Mouse (Mus musculus) stomach, embryonic 16.5 days (tissue): ENCODE data around the gene Sept9. TPM values are rescaled to one million over a fixed set of nuclear protein-coding genes. Genes with fewer than 3 reads are reported as not detected.
A peak's percentile ranks its signal among the peaks of the same experiment; 100 is the strongest.

Experiments used
- ATAC-seq: fragments of 200-750 bp; cut with Nextera tagmentation; 2 replicates; pipeline ENCODE4 v1.8.0; 2017; ENCODE audit warnings: moderate number of reproducible peaks, moderate TSS enrichment; ENCODE audit not compliant: insufficient read depth, low FRiP score
- H3K27ac ChIP-seq: fragments of 300-500 bp; sonication (generic); 2 replicates; pipeline ENCODE4 v1.5.1; 2014; ENCODE audit warnings: low read length
- H3K27me3 ChIP-seq: fragments of 300-500 bp; sonication (generic); 2 replicates; pipeline ENCODE4 v1.6.1; 2014; ENCODE audit warnings: low read length, control low read depth, mixed read lengths; ENCODE audit not compliant: control insufficient read depth, insufficient read depth
- H3K36me3 ChIP-seq: fragments of 300-500 bp; sonication (generic); 2 replicates; pipeline ENCODE4 v1.6.1; 2014; ENCODE audit warnings: low read length; ENCODE audit not compliant: control insufficient read depth, insufficient read depth
- H3K4me1 ChIP-seq: fragments of 300-500 bp; sonication (generic); 2 replicates; pipeline ENCODE4 v1.6.1; 2014; ENCODE audit warnings: low read length, control low read depth, mixed read lengths; ENCODE audit not compliant: control insufficient read depth, insufficient read depth
- H3K4me2 ChIP-seq: fragments of 300-500 bp; sonication (generic); 2 replicates; pipeline ENCODE4 v1.6.1; 2014; ENCODE audit warnings: low read depth, low read length, mixed read lengths
- H3K4me3 ChIP-seq: fragments of 300-500 bp; sonication (generic); replicated peaks from 2 replicates; pipeline ENCODE4 v1.5.1; 2014; ENCODE audit warnings: mild to moderate bottlenecking, low read length
- H3K9ac ChIP-seq: fragments of 300-500 bp; sonication (generic); 2 replicates; pipeline ENCODE4 v1.6.1; 2014; ENCODE audit warnings: low read length
- H3K9me3 ChIP-seq: fragments of 300-500 bp; sonication (generic); replicated peaks from 2 replicates; pipeline ENCODE4 v1.6.1; 2016; ENCODE audit warnings: low read length, control low read depth; ENCODE audit not compliant: control insufficient read depth
- WGBS: fragments of 180-500 bp; shearing (Covaris S2); extraction: QIAGEN DNeasy Blood & Tissue Kit; methylation state at CpG from one replicate; pipeline ENCODE4 v1.1.7; 2014; 5-methylcytosine and 5-hydroxymethylcytosine counted together
- polyA plus RNA-seq: library from polyadenylated mRNA; unstranded; fragments of >200 nt; fragmentation: Nextera tagmentation; extraction: Ambion mirVana; gene quantifications from 2 replicates; pipeline ENCODE4 v1.2.1, GENCODE M21; 2015

The Sept9 gene
- polyA plus RNA-seq, 1 experiment from 2014 or later: 105 TPM

DNA sequence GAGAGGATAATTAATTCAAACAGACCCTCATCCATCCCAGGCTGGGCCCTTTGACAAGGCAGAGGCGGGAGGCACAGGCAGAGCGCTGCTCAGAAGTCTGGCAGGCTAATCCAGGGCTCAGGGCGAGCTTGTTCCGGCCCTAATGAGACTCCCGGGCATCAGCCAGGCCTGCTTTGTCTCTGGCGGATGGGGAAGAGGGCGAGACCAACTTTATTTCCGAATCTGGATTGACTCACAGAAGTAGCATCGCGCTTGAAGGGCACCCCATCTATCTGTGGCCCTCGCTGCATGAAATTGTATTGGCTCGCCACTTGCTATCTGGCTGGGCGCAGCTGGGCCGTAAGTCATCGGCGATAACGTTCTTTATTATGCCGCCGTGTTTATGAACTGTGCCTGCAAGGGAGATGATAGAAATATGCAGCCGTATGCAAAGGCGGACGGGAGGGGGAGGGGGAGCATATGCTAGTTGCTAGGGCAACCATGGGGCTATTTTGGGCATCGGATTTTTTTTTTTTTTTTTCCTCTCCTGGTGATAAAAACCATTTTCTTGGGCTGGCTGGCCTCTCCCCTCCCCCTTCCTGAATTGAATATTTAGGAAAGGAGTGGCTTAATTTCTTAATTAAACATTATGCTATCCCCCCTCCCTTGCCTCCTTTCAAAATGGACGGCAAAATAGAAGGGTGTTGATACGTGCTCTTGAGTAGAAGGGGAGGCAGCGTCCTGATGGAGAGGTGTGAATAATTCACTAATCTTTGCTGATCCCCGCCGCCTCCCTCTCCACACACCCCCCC is 208.4 kb downstream of the Sept9 start:
- peak; percentile 73; the same call in 1 of the 2 replicates for ATAC-seq
- Histone ChIP-seq H3K9ac (peak overlapping the region; percentile 54), H3K27me3 (peaks cover 14% of the 10 kb centered on the region; the same call in 1 of the 2 replicates), H3K4me2 (peak overlapping the region; percentile 55), H3K36me3 (no peaks in the 10 kb centered on the region), H3K4me1 (peaks cover 13% of the 10 kb centered on the region), H3K4me3 (peak overlapping the region; percentile 28), H3K9me3 (no peaks in the 10 kb centered on the region), H3K27ac (peak overlapping the region; percentile 40)
- WGBS: 1% methylated on average over 28 of the region's 28 CpGs

DNA sequence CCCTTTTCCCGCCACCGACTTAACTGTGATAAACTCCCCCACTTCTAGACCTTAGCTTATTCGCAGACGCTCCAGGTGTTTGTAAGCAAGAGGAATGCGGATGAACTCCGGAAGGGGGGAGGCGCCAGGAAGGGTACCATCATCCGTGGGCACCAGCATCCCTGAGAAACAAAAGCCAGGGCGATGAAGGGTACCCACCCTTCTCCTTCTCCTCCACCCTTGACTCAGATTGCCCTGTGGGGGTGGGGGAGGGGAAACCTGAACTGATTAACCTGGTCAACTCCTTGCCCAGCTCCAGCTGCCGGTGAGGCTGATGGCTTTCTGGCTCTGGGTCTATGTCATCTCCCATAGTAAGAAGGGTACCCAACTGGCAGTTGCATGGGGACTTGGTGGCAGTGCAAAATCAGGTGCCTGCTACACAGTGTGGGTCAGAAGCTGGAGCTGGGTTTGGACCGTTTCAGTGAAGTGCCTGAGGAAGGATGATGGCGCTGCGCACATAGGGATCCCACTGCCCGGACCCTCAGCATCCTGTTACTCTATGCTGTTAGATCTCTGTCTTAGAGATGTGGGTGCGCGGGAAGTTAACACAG is 209.1 kb downstream of the Sept9 start:
- Histone ChIP-seq H3K4me2 (peak overlapping the region; percentile 55), H3K9me3 (no peaks in the 10 kb centered on the region), H3K9ac (no peak overlapping the region), H3K36me3 (no peaks in the 10 kb centered on the region), H3K27me3 (peaks cover 19% of the 10 kb centered on the region; the same call in 1 of the 2 replicates), H3K4me1 (peaks cover 13% of the 10 kb centered on the region), H3K27ac (no peak overlapping the region), H3K4me3 (0 out of 2 replicates have a peak overlapping the region, but pooled peaks have one; percentile 28)
- 7% methylated on average over 16 of the region's 16 CpGs for WGBS
- no peak for ATAC-seq

DNA sequence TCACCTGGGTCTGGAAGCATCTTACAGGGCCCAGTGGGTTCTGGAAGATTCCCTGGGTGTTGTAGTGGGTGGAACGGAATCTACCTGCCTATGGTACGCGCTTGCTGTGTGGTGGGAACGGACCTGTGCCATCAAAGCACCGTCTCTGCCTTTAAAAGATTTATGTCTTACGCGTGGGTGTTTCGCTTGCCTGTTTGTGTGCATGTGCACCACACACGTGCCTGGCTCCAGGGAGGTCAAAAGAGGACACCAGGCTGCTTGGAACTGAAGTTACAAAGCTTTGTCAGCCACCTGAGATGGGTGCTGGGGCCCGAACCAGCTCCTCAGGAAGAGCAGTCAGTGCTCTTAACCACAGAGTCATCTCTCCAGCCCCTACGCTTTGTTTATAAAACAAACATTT is 209.9 kb downstream of the Sept9 start:
- H3K36me3 ChIP-seq: no peaks in the 10 kb centered on the region
- no peak overlapping the region for H3K4me2 ChIP-seq
- no peak overlapping the region for H3K27ac ChIP-seq
- H3K4me1 ChIP-seq: peaks cover 14% of the 10 kb centered on the region
- peaks cover 25% of the 10 kb centered on the region for H3K27me3 ChIP-seq
- H3K9me3 ChIP-seq: no peaks in the 10 kb centered on the region
- no peak for ATAC-seq
- H3K9ac ChIP-seq: no peak overlapping the region
- 53% methylated on average over 11 of the region's 11 CpGs for WGBS
- no peak overlapping the region for H3K4me3 ChIP-seq

DNA sequence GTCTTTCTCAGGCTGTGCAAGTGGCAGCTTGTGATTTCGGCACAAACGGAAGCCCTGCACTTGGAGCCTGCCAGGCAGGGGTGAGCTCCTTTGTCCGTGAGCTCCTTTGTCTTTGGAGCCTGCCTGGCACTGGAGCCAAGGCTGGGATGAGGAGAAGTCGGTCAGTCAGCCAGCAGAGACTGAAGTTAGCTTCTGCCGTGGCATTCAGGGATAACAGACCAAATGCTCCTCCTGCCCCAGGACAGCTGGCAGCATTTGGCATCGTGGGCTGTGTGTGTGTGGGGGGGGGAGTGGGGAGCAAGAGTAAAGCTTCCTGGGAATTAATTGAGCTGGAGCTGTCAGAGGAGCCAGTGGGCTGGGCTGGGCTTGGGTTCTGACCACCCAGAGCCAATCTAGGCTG is 210.6 kb downstream of the Sept9 start:
- H3K27me3 ChIP-seq: peaks cover 32% of the 10 kb centered on the region
- H3K36me3 ChIP-seq: no peaks in the 10 kb centered on the region
- H3K27ac ChIP-seq: no peak overlapping the region
- peaks cover 20% of the 10 kb centered on the region for H3K4me1 ChIP-seq
- H3K4me2 ChIP-seq: no peak overlapping the region
- H3K9me3 ChIP-seq: no peaks in the 10 kb centered on the region
- H3K4me3 ChIP-seq: no peak overlapping the region
- ATAC-seq: no peak
- 20% methylated on average over 6 of the region's 6 CpGs for WGBS
- peak overlapping the region; percentile 26; the same call in 1 of the 2 replicates for H3K9ac ChIP-seq

DNA sequence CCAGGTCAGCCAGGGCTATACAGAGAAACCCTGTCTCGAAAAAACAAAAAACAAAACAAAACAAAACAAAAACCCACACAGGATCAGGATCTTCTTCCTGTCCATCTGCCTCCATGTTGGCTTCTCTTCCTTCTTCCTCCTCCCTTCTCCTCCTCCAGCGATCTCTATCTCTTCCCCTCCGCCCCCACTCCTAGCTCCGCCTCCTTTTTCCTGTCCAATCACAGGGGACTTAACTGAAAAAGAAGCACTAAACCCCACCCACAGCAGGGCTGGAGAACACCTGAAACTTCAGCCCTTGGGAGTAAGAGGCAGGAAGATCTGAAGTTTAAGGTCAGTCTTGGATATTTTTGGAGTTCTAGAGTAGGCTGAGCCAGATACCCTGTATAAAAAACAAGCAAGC is 212.2 kb downstream of the Sept9 start:
- no peak for ATAC-seq
- Histone ChIP-seq H3K9me3 (no peaks in the 10 kb centered on the region), H3K27me3 (peaks cover 43% of the 10 kb centered on the region), H3K4me2 (no peak overlapping the region), H3K36me3 (no peaks in the 10 kb centered on the region), H3K27ac (no peak overlapping the region), H3K9ac (no peak overlapping the region), H3K4me1 (peaks cover 25% of the 10 kb centered on the region), H3K4me3 (no peak overlapping the region)
- 83% methylated on average over 4 of the region's 4 CpGs for WGBS

Other genes with a start within 250 kb of the Sept9 start
- gene Sec14l1, start 84.5 kb upstream of the Sept9 start, polyA plus RNA-seq: 61.7 and 62.5 TPM in 2 replicates